Mouse (Mus musculus) intestine, embryonic 14.5 days (tissue): ENCODE data around the gene Tceanc2. TPM values are rescaled to one million over a fixed set of nuclear protein-coding genes. Genes with fewer than 3 reads are reported as not detected.

Experiments used
- ATAC-seq: fragments of 200-750 bp; cut with Nextera tagmentation; replicated peaks from 2 replicates; pipeline ENCODE4 v1.8.0; 2017; ENCODE audit warnings: low read depth, moderate number of reproducible peaks, moderate TSS enrichment, moderate library complexity; ENCODE audit not compliant: low FRiP score, low TSS enrichment
- DNase-seq: peaks from one replicate; pipeline ENCODE4 v3.0.0-alpha.2; 2018; ENCODE audit warnings: low spot score
- H3K27ac ChIP-seq: fragments of 300-500 bp; sonication (generic); 2 replicates; pipeline ENCODE4 v1.5.1; 2014; ENCODE audit warnings: low read depth, mild to moderate bottlenecking, control low read depth
- H3K27me3 ChIP-seq: fragments of 300-500 bp; sonication (generic); replicated peaks from 2 replicates; pipeline ENCODE4 v1.6.1; 2014; ENCODE audit warnings: low read length, control low read depth; ENCODE audit not compliant: control insufficient read depth, insufficient read depth
- H3K36me3 ChIP-seq: fragments of 300-500 bp; sonication (generic); 2 replicates; pipeline ENCODE4 v1.6.1; 2014; ENCODE audit warnings: low read length, control low read depth; ENCODE audit not compliant: control insufficient read depth, insufficient read depth
- H3K4me1 ChIP-seq: fragments of 300-500 bp; sonication (generic); replicated peaks from 2 replicates; pipeline ENCODE4 v1.6.1; 2014; ENCODE audit warnings: low read length, control low read depth, mixed read lengths; ENCODE audit not compliant: control insufficient read depth, insufficient read depth
- H3K4me2 ChIP-seq: fragments of 300-500 bp; sonication (generic); 2 replicates; pipeline ENCODE4 v1.6.1; 2014; ENCODE audit warnings: low read length
- H3K4me3 ChIP-seq: fragments of 300-500 bp; sonication (generic); 2 replicates; pipeline ENCODE4 v1.5.1; 2014; ENCODE audit warnings: low read depth, low read length, control low read depth, mixed read lengths
- H3K9ac ChIP-seq: fragments of 300-500 bp; sonication (generic); 2 replicates; pipeline ENCODE4 v1.6.1; 2014; ENCODE audit warnings: mild to moderate bottlenecking, low read length
- H3K9me3 ChIP-seq: fragments of 300-500 bp; sonication (generic); 2 replicates; pipeline ENCODE4 v1.6.1; 2016; ENCODE audit warnings: low read length, control low read depth; ENCODE audit not compliant: control insufficient read depth
- WGBS: fragments of 180-500 bp; shearing (Covaris S2); extraction: QIAGEN DNeasy Blood & Tissue Kit; methylation state at CpG from one replicate; pipeline ENCODE4 v1.1.7; 2014; 5-methylcytosine and 5-hydroxymethylcytosine counted together
- polyA plus RNA-seq: library from polyadenylated mRNA; unstranded; fragments of >200 nt; fragmentation: Nextera tagmentation; extraction: Ambion mirVana; gene quantifications from 2 replicates; pipeline ENCODE4 v1.2.1, GENCODE M21; 2014

Tceanc2 gene
- polyA plus RNA-seq, 1 experiment from 2014 or later = 18.9 TPM

GRCm38 (mm10) chr4:107096043-107096442, 82.9 kb downstream of the Tceanc2 start:
- H3K27me3 ChIP-seq = no peaks in the 10 kb centered on the region
- 57% methylated on average over 6 of the region's 6 CpGs for WGBS
- no peak overlapping the region for H3K9ac ChIP-seq
- ATAC-seq = no peak
- no peaks in the 10 kb centered on the region for H3K9me3 ChIP-seq
- no peak overlapping the region for H3K4me3 ChIP-seq
- H3K4me2 ChIP-seq = no peak overlapping the region
- H3K36me3 ChIP-seq = no peaks in the 10 kb centered on the region
- no peak overlapping the region for H3K27ac ChIP-seq
- no peaks in the 10 kb centered on the region for H3K4me1 ChIP-seq
- no peak for DNase-seq

- no peaks in the 10 kb centered on the region for H3K27me3 ChIP-seq
- H3K9ac ChIP-seq = no peak overlapping the region
- ATAC-seq (no peak), DNase-seq (no peak)
- WGBS = 70% methylated on average over 16 of the region's 16 CpGs
- H3K27ac ChIP-seq = no peak overlapping the region
- H3K4me1 ChIP-seq = no peaks in the 10 kb centered on the region
- H3K36me3 ChIP-seq = no peaks in the 10 kb centered on the region
- H3K4me2 ChIP-seq = no peak overlapping the region
- H3K9me3 ChIP-seq = no peaks in the 10 kb centered on the region
- H3K4me3 ChIP-seq = no peak overlapping the region
These were observed 84.3 kb downstream of the Tceanc2 start for GRCm38 (mm10) chr4:107094484-107095187.

GRCm38 (mm10) chr4:107091696-107092095, 87.2 kb downstream of the Tceanc2 start:
- no peak overlapping the region for H3K9ac ChIP-seq
- no peak overlapping the region for H3K27ac ChIP-seq
- no peak overlapping the region for H3K4me2 ChIP-seq
- H3K27me3 ChIP-seq = no peaks in the 10 kb centered on the region
- H3K4me3 ChIP-seq = no peak overlapping the region
- no peaks in the 10 kb centered on the region for H3K36me3 ChIP-seq
- no peaks in the 10 kb centered on the region for H3K9me3 ChIP-seq
- ATAC-seq (no peak), DNase-seq (no peak)
- WGBS = 82% methylated on average over 14 of the region's 14 CpGs
- no peaks in the 10 kb centered on the region for H3K4me1 ChIP-seq

GRCm38 (mm10) chr4:107084858-107085257, 94.1 kb downstream of the Tceanc2 start:
- 0 out of 2 replicates have a peak, but pooled peaks cover 4% of the 10 kb centered on the region for H3K4me1 ChIP-seq
- H3K27ac ChIP-seq = no peak overlapping the region
- H3K36me3 ChIP-seq = no peaks in the 10 kb centered on the region
- H3K4me2 ChIP-seq = no peak overlapping the region
- ATAC-seq (0 out of 2 replicates have a peak, but pooled peaks have one; percentile 29), DNase-seq (no peak)
- no peak overlapping the region for H3K4me3 ChIP-seq
- 16% methylated on average over 6 of the region's 6 CpGs for WGBS
- H3K27me3 ChIP-seq = no peaks in the 10 kb centered on the region
- no peak overlapping the region for H3K9ac ChIP-seq
- H3K9me3 ChIP-seq = no peaks in the 10 kb centered on the region

GRCm38 (mm10) chr4:107084343-107084742, 94.6 kb downstream of the Tceanc2 start:
- no peak for ATAC-seq
- Histone ChIP-seq H3K9me3 (no peaks in the 10 kb centered on the region), H3K27ac (no peak overlapping the region), H3K4me3 (no peak overlapping the region), H3K4me1 (0 out of 2 replicates have a peak, but pooled peaks cover 4% of the 10 kb centered on the region), H3K36me3 (no peaks in the 10 kb centered on the region), H3K9ac (no peak overlapping the region), H3K4me2 (no peak overlapping the region), H3K27me3 (no peaks in the 10 kb centered on the region)
- WGBS = 53% methylated on average over 1 of the region's 1 CpGs
- DNase-seq = no peak

Other genes starting within 250 kb of the Tceanc2 start
- gene Mrpl37, start 112.2 kb downstream of the Tceanc2 start, polyA plus RNA-seq = 118 and 121 TPM in 2 replicates
- 4.9 and 8.7 TPM in 2 replicates for gene Cyb5rl, start 112.1 kb downstream of the Tceanc2 start, polyA plus RNA-seq
- gene Cdcp2, start 82.2 kb downstream of the Tceanc2 start, polyA plus RNA-seq = not detected in 2 replicates
- gene Tmem59, start 717 bp downstream of the Tceanc2 start, polyA plus RNA-seq = 346 and 367 TPM in 2 replicates
- not detected in 2 replicates for gene Ldlrad1, start 30.1 kb upstream of the Tceanc2 start, polyA plus RNA-seq
- gene Lrrc42, start 74.4 kb upstream of the Tceanc2 start, polyA plus RNA-seq = 62.7 and 65.8 TPM in 2 replicates
- 31.1 and 39.1 TPM in 2 replicates for gene Hspb11, start 74.5 kb upstream of the Tceanc2 start, polyA plus RNA-seq
- gene Dio1, start 128.1 kb upstream of the Tceanc2 start, polyA plus RNA-seq = 0.14 and 0.20 TPM in 2 replicates
- 54.3 and 60.2 TPM in 2 replicates for gene Yipf1, start 135.2 kb upstream of the Tceanc2 start, polyA plus RNA-seq
- gene Ndc1, start 188.7 kb upstream of the Tceanc2 start, polyA plus RNA-seq = 41.2 and 41.8 TPM in 2 replicates